Mouse (Mus musculus) lung, postnatal 0 days (tissue): ENCODE data around the gene Asic2.

Experiments
- CTCF ChIP-seq: IDR thresholded peaks from 2 replicates; pipeline ENCODE4 v1.5.1; 2016; ENCODE audit warnings: antibody characterized with exemption, mild to moderate bottlenecking
- EP300 ChIP-seq: IDR thresholded peaks from 2 replicates; pipeline ENCODE4 v1.6.1; 2016; ENCODE audit warnings: antibody characterized with exemption, mild to moderate bottlenecking, control low read depth

- TF ChIP-seq CTCF: peak; percentile 36; the same call in 1 of the 2 replicates
- no peak for TF ChIP-seq EP300
Observed at GRCm38 (mm10) chr11:81698008-81698407, 270.2 kb downstream of the Asic2 start.
